Mouse (Mus musculus) kidney, postnatal 4 days (tissue): ENCODE data around the gene Crym.

Experiments
- DNase-seq, 2 experiments: peaks; one replicate each; pipeline ENCODE4 v3.0.0; 2021; ENCODE audit warnings: mixed read lengths in 2 of 2

Gene Crym

GRCm38 (mm10) chr7:120201771-120202170 lies at the start of gene Crym:
TSS of gene Crym (minus strand) at chr7:120202111.
- DNase-seq, result peak; percentile 21 to 43

- DNase-seq, result peak; percentile 5 to 10
Observed at GRCm38 (mm10) chr7:120241092-120241491, 39.2 kb upstream of the Crym start.

DNA sequence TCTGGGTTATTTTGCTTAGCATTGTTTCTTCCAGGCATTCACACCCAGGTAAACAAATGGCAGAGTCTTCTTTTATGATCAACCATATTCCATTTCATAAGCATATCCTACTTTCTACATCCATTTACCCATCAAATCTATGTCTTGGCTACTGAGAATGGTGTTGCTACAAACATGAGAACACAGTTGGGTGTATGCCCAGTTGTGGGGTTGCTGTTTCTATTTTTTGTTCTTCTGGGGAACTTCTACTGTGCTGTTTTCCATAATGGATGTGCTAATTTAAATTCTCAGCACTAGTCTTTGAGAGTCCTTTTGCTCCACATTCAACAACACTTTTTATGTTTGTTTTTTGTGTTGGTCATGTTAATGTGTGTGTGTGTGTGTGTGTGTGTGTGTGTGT lies 26.6 kb upstream of the Crym start:
- DNase-seq, result no peak

GRCm38 (mm10) chr7:120205989-120206388 lies 4.1 kb upstream of the Crym start:
- DNase-seq, result no peak

- DNase-seq, result peak; percentile 91 to 92
Observed at GRCm38 (mm10) chr7:120203789-120204188, 1.9 kb upstream of the Crym start, which contains the start of gene Abca14. TSS of gene Abca14 (plus strand) at chr7:120203961.

- peak; percentile 40 to 53 for DNase-seq
Observed at GRCm38 (mm10) chr7:120201231-120201744, 623 bp downstream of the Crym start.

GRCm38 (mm10) chr7:120195207-120195606 lies 6.7 kb downstream of the Crym start:
- DNase-seq, result no peak

GRCm38 (mm10) chr7:120192816-120193215 lies 9.1 kb downstream of the Crym start:
- no peak for DNase-seq

DNA sequence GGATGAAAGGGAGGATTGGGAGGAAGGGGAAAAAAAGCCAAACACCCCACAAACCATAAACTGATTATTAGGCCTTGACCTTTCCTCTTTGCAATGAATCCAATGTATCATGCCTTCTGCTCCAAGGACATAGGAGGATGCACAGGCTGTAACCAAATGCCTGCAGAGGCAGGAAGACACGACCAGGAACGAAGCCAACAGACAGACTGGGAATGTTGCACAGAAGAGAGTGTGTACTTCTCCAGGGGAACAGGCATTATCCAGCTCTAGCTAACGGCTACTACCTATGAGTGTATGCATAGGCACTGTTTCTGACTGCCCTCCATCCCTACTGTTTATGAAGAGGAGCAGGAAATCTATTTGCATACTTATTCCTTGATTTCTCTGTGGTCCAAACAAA lies 9.7 kb downstream of the Crym start:
- DNase-seq, result no peak

GRCm38 (mm10) chr7:120190150-120190665 lies 11.7 kb downstream of the Crym start:
- DNase-seq, result peak; percentile 38 to 68

GRCm38 (mm10) chr7:120189369-120190149 lies 12.4 kb downstream of the Crym start:
- peak; percentile 21 to 50 for DNase-seq

GRCm38 (mm10) chr7:120188946-120189345 lies 13.0 kb downstream of the Crym start:
- no peak for DNase-seq

DNA sequence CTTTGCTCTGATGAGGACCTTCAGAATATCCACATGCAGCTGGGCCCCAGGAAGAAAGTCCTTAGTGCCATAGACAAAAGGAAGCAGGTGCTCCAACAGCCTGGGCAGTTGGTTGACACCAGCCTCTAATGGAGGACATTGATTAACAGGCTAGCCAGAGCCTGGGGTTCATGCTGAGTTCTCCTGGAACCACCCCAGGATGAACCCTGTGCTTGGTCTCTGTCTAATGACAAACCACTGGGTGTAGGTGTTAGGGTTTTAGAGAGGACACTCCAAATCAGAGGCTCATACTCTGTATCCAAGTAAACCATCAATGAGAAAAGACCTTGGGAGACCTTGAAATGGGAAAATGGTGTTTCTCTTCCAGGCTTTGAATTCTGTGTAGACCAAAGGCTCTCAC lies 19.0 kb downstream of the Crym start:
- no peak for DNase-seq

- DNase-seq, result no peak
Observed at GRCm38 (mm10) chr7:120181401-120182230, 20.3 kb downstream of the Crym start.

GRCm38 (mm10) chr7:120180547-120180946 lies 21.4 kb downstream of the Crym start:
- no peak for DNase-seq

DNA sequence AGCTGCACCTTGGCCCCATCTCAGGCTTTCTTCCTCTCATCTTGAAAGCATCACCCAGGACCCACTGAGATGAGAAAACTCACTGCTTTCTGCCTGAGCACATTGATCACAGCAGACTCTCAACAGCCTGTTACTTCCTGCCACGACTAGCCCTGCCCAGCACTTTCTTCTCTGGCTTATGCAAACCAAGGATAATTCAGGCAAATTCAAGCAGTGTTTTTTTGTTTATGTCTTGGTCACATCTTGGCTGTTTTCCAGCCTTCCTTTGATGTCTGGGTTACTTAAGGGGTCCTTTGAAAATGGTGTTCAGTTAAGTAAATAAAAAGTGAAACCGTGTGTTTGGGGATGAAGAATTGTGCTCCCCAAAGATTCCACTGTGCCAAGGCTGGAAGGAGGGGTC lies 23.0 kb downstream of the Crym start:
- no peak for DNase-seq

GRCm38 (mm10) chr7:120177611-120178010 lies 24.3 kb downstream of the Crym start:
- DNase-seq, result no peak

DNA sequence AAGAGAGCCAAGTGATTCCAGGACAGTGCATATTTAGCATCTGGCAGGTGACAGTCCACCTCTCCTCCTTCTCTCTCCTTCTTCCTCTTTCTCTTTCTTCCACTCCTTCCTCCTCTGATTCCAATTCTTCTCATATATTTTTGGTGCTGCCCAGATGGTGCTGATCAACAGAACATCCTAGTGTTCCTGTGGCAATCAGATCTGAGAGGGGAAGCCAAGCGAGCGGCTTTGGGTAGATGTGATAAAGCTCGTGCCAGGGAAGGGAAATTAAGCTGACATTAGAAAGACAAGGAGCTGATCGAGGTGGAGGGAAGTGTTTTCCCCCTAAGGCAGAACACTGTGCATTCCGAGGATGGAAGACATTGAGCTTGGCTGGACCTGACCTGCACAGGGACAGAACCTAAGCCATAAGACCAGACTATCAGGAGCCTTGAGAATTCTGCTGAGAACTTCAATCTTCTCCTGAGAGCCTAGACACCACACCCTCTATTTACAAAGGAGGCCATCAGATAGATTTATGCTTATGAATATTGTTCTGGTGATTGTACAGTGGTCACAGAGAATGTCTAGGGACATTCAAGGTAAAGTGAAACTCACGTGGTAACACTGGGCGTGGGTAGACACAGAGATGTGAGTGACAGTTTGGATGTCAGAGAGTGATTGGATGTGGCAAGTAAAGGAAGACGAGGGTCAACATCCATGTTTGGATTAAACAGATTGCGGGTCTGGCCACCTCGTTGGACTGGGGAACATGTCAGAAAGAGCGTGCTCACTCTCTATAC lies 27.0 kb downstream of the Crym start:
- no peak for DNase-seq

GRCm38 (mm10) chr7:120173603-120174244 lies 28.2 kb downstream of the Crym start, which contains the start of gene Anks4b:
TSS of gene Anks4b (plus strand) at chr7:120173858.
- DNase-seq, result peak; percentile 77 to 86

GRCm38 (mm10) chr7:120172188-120172700 lies 29.7 kb downstream of the Crym start:
- DNase-seq, result no peak

GRCm38 (mm10) chr7:120163581-120164251 lies 38.2 kb downstream of the Crym start:
- peak; percentile 34 to 50 for DNase-seq
